Mouse (Mus musculus): ENCODE measurements around the gene Slc22a12.
A peak's percentile ranks its signal among the peaks of the same experiment; 100 is the strongest.

The Slc22a12 gene

DNA sequence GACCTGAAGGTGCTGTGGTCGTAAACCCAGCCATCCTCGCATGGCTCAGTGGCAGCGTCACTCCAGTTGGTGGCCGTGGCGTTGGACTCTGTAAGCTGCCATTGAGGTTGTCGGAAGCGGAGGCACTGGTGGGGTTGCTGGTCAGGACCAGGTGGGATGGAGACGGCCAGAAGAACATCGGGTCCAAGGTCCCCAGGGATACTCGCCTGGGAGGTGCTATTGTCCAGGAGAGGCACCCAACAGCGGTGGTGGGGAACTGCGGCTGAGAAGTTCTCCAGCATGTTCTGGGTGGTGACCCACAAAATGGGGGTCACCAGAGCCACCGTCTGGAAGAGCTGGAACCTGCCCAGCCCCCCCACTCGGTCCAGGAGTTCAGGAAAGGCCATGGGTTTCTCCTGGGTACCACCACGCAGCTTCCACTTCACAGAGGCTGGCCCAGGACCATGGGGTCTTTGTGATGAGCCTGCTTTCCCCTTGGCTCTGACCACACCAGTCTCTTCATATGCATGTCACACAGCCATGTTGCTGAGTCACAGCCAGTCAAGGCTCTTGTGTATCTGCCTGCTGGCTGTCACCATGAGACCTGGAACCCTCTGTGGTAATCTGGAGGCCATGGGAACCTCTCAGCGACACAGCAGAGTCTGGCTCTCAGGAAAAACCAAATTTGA, at the start of gene Slc22a12:
Gene Slc22a12, minus strand, starts transcription at position 666 of the 668 bp plus-strand sequence.
- DNase-seq (ENCODE audit: low read depth, low spot score) = no peak

DNA sequence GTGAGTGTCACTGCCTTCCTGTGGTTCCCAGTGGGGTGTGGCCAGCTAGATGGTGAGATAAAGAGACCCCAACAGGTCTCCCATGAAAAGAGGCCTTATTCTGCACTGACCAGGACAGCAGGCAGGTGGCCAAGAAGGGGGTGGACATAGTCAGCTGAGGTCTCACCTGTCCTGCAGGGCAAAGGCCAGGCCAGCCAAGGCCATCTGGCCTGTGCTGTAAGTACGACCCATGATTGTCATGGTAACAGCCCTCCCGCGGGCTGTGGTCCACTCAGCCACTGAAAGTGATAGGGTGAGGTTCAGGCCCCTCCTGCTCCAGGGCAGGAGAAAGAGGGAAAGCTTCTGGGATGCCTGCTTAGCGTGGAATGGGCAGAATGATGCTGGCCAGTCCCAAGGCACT, 29.2 kb upstream of the Slc22a12 start:
- DNase-seq (ENCODE audit: low read depth, low spot score) = no peak

DNA sequence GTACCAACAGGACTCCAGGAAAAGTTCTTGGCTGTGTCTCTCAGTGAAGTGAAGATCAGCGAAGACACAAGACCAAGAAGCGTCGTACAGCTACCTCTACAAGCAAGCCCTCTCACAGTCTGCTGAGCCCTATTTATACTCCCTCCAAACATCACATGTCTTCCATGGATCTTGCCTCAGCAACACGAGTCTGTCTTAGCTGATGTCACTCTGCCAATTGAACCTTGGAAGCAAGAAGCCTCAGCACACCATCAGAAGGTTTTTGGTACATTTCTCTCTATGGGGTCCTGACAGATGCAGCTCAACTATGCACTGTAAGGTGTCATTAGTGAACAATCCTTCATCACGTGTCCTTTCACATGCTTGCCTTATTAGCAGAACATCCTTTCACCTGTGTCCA, 28.6 kb upstream of the Slc22a12 start:
- DNase-seq (ENCODE audit: low read depth, low spot score) = no peak

DNA sequence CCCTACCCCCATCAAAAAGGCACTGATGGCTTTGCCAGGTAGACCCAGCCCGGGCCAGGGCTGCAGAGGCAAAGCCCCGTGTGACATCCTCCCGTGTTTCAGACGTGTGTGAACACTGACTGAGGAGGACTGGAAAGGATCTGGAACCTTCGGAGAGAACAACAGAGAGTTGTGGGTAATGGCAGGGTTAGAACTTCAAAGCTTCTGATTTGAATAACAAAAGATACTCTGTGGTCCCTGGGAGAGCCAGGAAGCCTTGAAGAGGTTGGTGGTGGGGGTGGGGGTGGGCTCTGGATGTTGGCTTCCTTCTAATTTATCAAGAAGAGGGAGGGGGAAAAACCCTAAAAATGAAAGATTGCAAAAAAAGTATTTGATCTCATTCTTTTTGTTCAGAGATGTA, 26.7 kb upstream of the Slc22a12 start:
- no peak for DNase-seq (ENCODE audit: low read depth, low spot score)

DNA sequence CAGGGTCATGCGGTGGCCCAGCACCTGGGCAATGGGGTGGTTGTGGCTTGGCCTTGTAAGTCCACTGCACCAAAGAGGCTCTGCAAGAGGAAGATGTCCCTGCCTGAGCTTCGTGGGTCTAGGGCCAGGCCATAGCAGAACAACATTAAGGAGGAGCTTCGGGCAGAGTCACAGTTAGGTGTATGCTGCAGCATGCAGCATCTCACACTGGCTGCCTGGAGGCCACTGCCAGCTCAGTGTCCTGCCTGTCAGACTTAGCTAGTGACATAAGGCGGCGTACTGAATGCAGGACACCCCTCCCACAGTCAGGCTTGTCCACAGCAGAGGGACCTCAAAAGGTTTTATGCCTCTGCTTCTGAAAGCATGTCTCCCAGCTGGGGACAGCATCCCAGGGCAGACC, 26.2 kb upstream of the Slc22a12 start:
- no peak for DNase-seq (ENCODE audit: low read depth, low spot score)

DNA sequence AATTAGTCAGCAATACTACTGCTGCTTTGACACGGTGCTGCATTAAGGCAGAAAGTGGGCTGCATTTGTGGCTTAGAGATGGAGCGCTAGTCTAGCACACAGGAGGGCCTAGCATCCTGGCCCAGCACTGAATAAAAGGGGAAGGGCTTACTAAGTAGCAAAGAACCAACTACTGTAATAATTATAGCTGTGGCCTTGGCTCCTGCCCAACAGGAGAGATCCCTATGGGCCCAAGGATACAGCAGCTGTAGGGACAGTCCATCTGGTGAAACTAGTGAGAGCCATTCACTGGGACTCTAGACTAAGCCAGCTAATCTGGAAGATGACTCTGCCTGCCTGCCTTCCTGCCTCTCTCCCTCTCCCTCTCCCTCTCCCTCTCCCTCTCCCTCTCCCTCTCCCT, 23.6 kb upstream of the Slc22a12 start:
- DNase-seq (ENCODE audit: low read depth, low spot score) = no peak

DNA sequence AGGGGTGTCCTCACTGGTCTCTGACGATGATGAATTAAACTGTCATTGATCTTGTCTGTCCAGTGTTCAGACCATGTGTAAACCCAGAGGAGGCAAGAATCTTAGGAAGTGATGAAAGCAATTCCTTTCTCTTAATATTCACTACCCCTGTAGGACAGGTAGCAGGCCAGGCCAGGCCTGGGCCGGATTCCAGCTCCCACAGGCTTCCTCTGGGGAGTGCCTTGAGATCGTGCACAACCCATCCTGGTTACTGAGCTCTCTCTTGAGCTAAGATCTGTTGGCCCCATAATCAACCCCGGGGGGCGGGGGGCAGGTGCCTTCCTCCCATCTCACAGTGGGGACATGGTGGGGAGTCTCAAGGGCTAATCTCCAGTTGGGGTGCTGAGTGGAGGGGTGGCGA, 22.3 kb upstream of the Slc22a12 start:
- DNase-seq (ENCODE audit: low read depth, low spot score) = no peak

DNA sequence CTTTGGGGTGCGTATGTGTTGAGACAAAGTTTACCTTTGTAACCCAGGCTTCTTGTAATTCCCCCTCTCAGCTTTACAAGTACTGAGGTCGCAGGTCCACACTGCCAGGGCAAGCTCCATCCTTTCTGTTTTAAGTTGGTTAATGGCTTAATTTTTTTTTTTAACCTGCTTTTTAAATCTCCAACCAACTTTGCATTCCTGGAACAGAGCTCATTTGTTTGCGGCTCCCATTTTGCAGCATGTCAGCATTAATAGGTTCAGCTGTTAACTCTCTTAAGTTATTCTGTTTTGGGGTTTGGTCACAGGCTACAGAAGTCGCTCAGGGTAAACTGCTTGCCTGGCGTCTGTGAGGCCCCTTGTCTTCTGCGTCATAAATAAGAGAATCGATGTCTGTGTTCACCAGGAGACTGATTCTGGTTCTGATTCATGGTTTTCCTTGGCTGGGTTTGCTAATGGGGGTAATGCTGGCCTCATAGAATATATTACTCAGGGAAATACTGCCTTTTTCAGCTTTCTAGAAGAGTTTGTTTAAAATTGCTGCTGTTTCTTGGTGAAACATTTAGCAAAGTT, 17.5 kb upstream of the Slc22a12 start:
- DNase-seq (ENCODE audit: low read depth, low spot score) = no peak

DNA sequence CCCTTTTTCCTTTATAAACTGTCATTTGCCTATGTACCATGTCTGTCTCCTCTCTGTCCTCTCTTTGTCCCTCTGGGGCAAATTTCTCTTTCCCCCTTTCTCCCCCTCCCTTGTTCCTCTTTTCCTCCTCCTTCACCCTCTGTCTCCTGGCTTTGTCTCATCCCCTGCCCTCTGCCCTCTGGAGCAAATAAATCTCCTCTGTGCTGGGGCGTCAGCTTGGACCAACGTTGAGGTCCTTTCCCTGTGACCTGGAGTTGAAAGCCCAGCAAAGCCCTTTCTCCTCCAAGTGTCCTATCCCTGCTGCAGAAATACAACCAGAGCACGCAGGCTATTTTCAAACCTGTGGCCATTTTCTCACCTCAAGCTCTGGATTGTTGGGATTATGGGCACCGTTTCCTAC, 16.7 kb upstream of the Slc22a12 start:
- no peak for DNase-seq (ENCODE audit: low read depth, low spot score)

DNA sequence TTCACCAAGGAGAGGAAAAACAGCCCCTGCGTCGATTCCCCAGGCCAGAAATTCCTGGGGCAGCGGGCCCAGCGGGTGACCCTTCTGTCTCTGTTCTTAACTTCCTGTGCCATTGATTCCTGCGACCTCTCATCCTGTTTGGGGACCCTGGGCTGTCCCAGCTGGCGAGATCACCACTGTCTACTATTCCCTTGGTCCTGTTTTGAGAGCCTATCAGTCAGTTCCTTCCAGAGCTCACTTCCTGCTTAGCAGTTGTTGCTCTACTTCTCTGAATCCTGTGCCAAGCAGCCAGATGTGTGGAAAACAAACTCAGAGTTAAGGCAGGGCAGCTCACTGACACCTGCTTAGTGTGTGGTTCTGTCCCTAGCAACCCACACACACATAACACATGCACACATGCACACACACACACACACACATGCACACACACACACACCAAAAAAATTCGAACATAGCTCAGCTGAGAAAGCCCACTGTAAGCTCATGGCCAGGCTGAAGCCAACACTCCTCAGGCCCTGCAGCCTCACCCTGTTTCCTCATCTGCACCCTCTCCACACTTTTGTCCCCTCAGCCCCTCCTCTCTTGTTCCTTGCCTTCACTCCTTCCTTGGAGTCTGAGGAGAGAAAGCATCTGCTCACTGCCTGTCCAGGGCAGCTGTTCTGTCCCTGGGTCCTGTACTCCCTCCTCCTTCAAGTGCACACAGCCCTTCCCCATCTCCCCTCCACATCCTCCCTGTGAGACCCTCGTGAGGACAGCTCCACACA, 11.2 kb upstream of the Slc22a12 start:
- no peak for DNase-seq (ENCODE audit: low read depth, low spot score)

DNA sequence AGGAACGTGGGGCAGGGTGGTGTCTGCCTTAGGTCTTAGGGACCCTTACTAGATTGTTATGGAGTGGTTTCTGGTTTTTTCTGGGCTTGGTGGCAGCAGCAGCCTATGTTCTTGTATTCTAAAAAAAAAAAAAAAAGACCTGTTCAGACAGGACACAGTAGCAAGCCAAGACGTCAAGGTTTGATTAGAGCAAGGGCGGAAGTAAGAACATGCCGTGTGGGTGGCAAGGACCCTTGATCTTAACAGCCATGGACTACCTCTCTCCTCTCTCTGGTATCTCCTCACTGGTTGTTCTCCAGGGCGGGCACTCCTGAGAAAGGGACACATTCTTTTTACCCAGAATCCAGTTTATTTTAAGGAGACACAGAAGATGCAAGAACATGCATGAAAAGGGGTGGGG, 10.3 kb upstream of the Slc22a12 start:
- no peak for DNase-seq (ENCODE audit: low read depth, low spot score)

DNA sequence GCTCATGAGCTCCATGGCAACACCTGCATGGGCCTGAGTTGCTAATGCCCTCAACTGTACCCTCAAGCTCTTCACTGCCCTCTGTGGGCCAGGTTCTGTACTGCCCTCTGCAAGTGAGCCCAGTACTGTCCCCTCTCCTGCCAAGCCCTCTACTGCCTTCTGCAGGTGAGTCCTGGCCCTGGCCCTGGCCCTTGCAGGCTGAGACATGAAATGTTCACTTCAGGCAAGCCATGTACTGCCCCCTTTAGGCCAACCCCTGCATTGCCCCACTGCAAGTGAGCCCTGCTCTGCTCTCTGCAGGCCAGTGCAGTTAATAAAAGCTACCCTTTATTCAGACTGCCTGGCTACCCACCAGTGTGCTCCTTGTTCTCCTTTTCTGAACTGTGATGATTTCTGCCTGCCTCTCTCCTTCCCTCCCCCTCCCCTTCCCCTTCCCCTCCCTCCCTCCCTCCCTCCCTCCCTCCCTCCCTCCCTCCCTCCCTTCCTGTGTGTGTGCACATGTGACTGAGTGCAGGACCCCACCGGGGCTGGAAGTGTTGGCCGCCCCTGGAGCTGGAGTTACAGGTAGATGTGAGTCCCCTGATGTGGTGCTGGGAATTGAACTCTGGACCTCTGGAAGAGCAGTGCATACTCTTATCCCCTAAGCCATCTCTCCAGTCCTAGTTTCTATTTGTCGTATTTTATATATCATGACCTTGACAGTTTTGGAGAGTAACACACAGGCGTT, 9.6 kb upstream of the Slc22a12 start:
- peak; percentile 84 for DNase-seq (ENCODE audit: low read depth, low spot score)

DNA sequence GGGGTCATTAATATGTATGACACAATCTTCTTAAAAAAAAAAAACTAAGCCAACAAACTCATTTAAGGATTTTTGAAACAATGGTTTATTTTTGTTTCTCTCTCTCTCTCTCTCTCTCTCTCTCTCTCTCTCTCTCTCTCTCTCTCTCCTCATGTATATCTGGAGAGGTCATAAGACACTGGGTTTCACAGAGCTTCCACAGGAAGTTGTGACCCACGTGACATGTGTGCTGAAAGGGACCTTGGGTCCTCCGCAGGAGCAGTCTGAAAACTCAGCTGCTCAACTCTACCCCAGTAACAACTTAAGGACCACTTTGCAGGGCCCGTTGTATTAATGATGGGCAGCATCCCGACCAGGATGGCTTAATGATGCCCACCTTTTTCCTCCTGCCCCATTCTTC, 8.4 kb upstream of the Slc22a12 start:
- DNase-seq (ENCODE audit: low read depth, low spot score) = no peak

DNA sequence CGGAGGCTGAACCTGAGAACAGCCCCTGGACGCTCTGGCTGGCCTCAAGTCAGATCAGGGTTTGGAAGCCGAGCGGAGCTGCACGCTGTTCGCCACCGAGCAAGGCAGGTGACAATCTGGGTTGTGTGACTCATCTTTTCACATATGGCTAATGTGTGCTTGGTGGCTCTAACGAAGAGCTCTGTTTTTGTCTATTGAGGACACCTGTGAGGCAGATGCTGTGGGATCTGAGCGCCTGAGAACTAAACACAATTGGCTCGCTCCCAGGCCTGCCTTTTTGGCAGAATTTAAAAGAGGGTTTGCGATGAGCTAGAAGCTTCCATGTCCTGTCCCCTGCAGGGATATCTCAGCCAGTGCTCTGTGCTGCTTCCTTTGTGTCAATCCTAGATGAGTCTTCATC, 6.7 kb upstream of the Slc22a12 start:
- DNase-seq (ENCODE audit: low read depth, low spot score) = no peak

DNA sequence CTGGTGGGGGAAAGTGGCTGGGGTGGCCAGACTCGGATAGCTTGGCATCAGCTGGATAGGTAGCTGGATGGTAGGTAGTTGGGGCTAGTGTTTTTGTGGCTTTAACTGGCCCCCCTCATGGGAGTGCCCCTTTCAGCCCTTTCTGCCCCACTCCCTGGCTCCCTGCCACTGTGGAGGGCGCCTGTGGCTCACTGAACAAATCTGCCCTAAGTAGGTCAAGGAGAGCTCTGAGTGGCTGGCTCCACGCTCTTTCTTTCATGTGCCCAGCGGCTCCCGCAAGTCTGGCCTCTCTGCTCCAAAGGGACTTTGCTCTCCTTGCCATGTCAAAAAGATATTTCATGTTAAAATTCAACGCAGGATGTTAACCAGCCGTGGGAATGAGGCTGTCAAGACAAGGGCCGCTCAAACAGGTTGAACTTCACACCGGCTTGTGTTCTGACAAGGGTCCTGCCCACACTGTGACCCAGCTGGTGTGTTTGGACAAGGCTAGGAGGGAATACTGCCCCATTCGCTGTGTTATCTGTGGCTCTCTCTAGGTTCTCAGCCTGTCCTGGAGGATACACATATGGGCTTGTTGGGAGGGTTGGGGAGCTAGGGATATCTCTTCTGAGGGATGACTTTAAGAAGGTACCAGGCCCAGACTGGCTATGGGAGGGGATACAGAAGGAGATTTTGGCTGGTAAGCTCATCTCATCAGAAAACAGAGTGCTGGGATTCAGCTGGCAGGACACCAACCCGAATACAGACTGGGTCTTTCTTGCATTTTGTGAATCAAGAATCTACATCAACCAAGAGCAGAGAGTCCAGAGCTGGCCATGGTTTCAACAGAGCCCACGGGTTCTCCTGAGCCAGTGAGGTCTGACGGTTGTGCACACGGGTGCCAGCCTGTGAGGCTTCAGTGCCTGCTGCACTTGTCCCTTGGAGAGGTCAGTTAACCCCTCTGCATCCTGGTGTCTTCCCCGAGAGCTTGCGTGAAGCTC, 5.9 kb upstream of the Slc22a12 start:
- no peak for DNase-seq (ENCODE audit: low read depth, low spot score)

DNA sequence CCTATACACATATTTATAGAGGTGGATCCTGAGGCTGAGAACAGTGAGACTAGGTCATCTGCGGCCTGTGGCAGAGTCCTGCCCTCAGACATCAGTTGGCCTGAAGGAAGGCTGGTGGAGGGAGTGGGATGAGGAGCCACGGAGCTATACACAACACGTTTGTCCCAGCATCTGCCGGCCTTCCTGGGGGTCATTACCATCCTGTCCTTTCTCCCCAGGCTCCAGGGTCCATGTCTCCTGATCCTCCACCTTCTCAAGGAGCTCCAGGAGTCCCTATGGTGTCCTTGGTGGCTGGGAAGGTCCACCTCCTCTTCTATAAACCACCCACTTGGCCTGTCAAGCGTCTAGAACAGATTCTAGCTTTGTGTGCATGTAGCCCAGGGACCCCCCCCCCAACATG, 5.0 kb upstream of the Slc22a12 start:
- DNase-seq (ENCODE audit: low read depth, low spot score) = no peak

DNA sequence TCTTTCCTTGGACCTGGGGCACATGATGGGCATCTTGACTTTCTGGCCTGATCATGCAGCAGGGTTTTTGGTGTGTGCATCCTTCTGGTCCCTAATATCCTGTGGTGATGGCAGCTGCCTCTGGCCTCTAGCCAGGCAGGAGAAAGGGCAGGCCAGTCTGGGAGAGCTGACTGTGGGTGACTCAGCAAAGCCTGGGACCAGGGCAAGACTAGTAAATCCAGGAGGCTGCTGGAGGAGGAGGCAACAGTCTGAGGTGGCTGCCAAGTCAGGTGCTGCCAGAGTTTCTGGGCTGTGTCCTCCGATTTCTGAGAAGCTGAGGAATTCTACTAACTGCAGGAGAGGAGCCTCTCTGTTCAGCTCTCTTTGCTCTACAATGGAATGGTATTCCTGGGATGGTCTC, 3.3 kb upstream of the Slc22a12 start:
- no peak for DNase-seq (ENCODE audit: low read depth, low spot score)

DNA sequence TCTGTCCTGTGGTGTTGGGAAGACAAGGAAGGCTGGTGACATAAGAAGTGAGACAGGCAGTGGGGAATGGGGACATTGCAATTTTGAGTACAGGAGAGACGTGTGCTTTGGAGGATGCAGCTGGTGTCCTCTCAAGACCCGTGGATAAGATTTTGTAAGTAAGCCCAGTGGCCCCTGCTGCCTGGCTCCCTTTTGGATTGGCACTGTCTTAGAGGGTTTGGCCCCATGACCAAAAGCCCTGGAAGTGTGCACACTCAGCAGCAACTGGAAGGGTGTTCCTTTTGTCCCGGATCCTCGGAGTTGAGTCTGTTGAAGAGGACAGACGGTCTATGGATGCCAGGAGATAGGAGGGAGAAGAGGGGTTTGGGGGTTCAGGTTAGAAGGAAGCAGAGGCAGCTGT, 2.6 kb upstream of the Slc22a12 start:
- DNase-seq (ENCODE audit: low read depth, low spot score) = no peak

DNA sequence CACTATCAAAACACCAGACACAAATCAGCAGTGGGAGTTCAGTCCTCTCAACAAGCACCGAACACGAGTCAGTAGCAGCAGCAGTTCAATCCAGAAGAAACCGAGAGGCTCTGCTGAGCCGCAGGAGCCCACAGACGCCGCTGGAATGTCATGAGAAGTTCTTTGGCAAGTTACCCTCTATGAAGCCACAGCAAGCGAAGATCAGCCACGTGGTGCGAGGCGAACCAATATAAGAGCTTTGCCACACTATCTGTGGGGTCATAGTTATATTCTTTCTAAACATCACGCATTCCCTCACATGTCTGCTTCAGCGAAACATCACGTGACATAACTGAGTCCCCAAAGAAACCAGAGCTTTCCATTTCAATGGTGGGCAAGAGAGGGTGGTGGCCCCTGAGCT, 1.9 kb upstream of the Slc22a12 start:
- DNase-seq (ENCODE audit: low read depth, low spot score) = no peak

DNA sequence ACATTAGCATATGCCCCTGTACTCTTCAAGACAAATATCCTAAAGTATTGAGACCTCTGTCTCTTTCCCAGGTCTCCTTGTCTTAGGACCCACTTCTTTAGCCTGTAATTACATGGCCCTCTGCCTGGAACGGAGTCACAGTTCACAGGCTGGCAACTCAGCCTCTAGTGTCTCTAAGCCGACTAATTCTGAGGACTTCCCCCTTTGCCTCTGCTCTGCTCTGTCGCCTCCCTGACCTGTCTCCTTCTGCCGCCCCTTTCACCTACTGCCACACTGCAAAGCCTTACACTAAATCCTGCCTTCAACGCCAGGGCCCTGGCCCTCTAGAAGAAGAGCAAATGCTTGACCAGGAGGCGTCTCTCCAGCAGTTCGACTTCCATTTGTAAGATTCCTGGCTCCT, 686 bp upstream of the Slc22a12 start:
- DNase-seq (ENCODE audit: low read depth, low spot score) = peak; percentile 55

DNA sequence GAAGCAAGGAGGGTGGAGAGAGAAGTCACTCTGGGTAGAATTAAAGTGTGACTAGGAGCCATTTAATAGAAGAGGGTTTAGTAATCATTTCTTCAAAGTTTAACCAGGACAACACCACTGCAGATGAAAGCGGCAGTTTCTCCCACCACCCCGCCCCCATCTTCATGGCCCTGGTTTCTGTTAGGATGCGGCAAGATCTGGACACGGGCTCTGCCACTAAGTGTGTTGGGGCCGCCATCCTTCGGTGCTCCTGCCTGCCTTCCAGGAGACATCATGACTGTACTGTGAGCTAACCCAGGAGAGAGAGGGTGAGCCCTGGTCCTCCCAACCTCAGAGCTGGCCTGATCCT, 177 bp upstream of the Slc22a12 start:
- no peak for DNase-seq (ENCODE audit: low read depth, low spot score)
